Mouse (Mus musculus): ENCODE data around the gene Pdxdc1. TPM values are rescaled to one million over a fixed set of nuclear protein-coding genes. Genes with fewer than 3 reads are reported as not detected.
"Not testable (repeated sequence)": the region's sequence is repeated elsewhere in the genome, so short reads cannot be mapped to it uniquely, and the experiment has no call there.

Pdxdc1 gene
- polyA plus RNA-seq, 1 experiment from 2014 or later = 79.4 TPM

DNA sequence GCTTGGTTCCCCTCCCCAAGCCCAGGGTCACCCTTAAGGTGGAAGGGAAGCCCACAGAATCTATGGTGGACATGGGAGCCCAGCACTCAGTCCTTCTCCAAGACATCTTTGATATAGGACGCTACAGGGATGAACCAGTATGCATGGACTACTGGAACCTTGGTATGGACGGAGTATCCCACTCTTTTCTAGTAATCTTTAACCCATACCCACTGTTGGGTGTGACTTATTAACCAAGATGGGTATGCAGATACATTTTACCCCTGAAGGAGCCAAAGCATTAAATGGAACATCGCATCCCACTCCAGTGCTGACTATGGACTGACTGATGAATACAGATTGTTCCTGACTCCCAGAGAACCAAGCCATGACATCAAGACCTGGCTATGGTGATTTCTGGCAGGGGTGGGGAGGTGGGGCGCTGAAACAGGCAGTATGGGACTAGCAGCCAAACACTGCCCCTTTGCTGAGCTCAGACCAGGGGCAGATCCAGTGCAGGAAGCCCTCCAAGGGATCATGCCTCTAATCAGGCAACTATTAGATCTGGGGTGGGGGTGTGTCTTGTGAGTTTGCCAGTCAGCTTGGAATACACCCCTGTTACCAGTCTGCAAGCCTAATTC lies 24.6 kb upstream of the Pdxdc1 start:
- no peak for DNase-seq (ENCODE audit: low spot score)
- Histone ChIP-seq H3K27ac (ENCODE audit: low read depth, low read length) (no peak overlapping the region), H3K36me3 (ENCODE audit: control insufficient read depth, insufficient read depth, low read length) (no peaks in the 10 kb centered on the region), H3K27me3 (ENCODE audit: control insufficient read depth, insufficient read depth, low read length) (no peaks in the 10 kb centered on the region), H3K9me3 (ENCODE audit: control insufficient read depth, low read length) (no peaks in the 10 kb centered on the region), H3K4me1 (ENCODE audit: control insufficient read depth, insufficient read depth, low read length) (no peaks in the 10 kb centered on the region), H3K4me3 (ENCODE audit: low read depth, low read length) (no peak overlapping the region), H3K4me2 (ENCODE audit: low read depth) (no peak overlapping the region), H3K9ac (ENCODE audit: low read length) (no peak overlapping the region)
- no peak for ATAC-seq (ENCODE audit: insufficient read depth, low FRiP score, low TSS enrichment)
- 89% methylated on average over 4 of the region's 4 CpGs for WGBS

- not testable (repeated sequence) for H3K4me1 ChIP-seq (ENCODE audit: control insufficient read depth, insufficient read depth, low read length); H3K9ac ChIP-seq (ENCODE audit: low read length); H3K27me3 ChIP-seq (ENCODE audit: control insufficient read depth, insufficient read depth, low read length); H3K27ac ChIP-seq (ENCODE audit: low read depth, low read length); H3K4me2 ChIP-seq (ENCODE audit: low read depth); DNase-seq (ENCODE audit: low spot score); H3K4me3 ChIP-seq (ENCODE audit: low read depth, low read length); H3K36me3 ChIP-seq (ENCODE audit: control insufficient read depth, insufficient read depth, low read length); ATAC-seq (ENCODE audit: insufficient read depth, low FRiP score, low TSS enrichment); H3K9me3 ChIP-seq (ENCODE audit: control insufficient read depth, low read length)
- 95% methylated on average over 5 of the region's 5 CpGs for WGBS
Observed at GRCm38 (mm10) chr16:13922966-13923365, 20.0 kb upstream of the Pdxdc1 start.

GRCm38 (mm10) chr16:13922499-13922898 lies 19.6 kb upstream of the Pdxdc1 start:
- not testable (repeated sequence) for H3K27me3 ChIP-seq (ENCODE audit: control insufficient read depth, insufficient read depth, low read length); H3K27ac ChIP-seq (ENCODE audit: low read depth, low read length); H3K9me3 ChIP-seq (ENCODE audit: control insufficient read depth, low read length); H3K4me2 ChIP-seq (ENCODE audit: low read depth); H3K36me3 ChIP-seq (ENCODE audit: control insufficient read depth, insufficient read depth, low read length); H3K4me1 ChIP-seq (ENCODE audit: control insufficient read depth, insufficient read depth, low read length); H3K4me3 ChIP-seq (ENCODE audit: low read depth, low read length); DNase-seq (ENCODE audit: low spot score); ATAC-seq (ENCODE audit: insufficient read depth, low FRiP score, low TSS enrichment); H3K9ac ChIP-seq (ENCODE audit: low read length)
- WGBS = 88% methylated on average over 3 of the region's 3 CpGs

DNA sequence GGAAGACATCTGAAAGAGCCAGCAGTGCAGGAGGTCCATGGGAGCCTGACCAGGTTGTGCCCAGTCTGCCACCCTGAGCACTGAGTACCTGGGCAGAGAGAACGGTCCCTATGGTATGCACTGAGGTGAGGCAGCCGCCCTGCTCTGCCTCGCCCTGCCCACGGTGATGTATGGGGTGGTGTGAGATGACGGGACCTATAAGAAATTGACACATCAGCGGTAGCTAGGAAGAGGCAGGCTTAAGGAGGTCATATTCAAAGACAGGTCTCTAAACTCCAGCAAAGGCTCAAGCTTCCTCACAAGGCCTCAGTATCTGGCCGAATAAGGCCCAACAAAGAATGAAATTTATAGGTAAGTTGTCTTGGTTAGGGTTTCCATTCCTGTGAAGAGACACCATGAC lies 18.9 kb upstream of the Pdxdc1 start:
- Histone ChIP-seq H3K4me1 (ENCODE audit: control insufficient read depth, insufficient read depth, low read length) (no peaks in the 10 kb centered on the region), H3K36me3 (ENCODE audit: control insufficient read depth, insufficient read depth, low read length) (no peaks in the 10 kb centered on the region), H3K4me2 (ENCODE audit: low read depth) (no peak overlapping the region), H3K27ac (ENCODE audit: low read depth, low read length) (no peak overlapping the region), H3K4me3 (ENCODE audit: low read depth, low read length) (no peak overlapping the region), H3K9me3 (ENCODE audit: control insufficient read depth, low read length) (no peaks in the 10 kb centered on the region), H3K9ac (ENCODE audit: low read length) (no peak overlapping the region), H3K27me3 (ENCODE audit: control insufficient read depth, insufficient read depth, low read length) (no peaks in the 10 kb centered on the region)
- no peak for DNase-seq (ENCODE audit: low spot score)
- WGBS = 94% methylated on average over 7 of the region's 7 CpGs
- no peak for ATAC-seq (ENCODE audit: insufficient read depth, low FRiP score, low TSS enrichment)

- no peak overlapping the region for H3K4me2 ChIP-seq (ENCODE audit: low read depth)
- no peak for DNase-seq (ENCODE audit: low spot score)
- no peaks in the 10 kb centered on the region for H3K27me3 ChIP-seq (ENCODE audit: control insufficient read depth, insufficient read depth, low read length)
- H3K9ac ChIP-seq (ENCODE audit: low read length) = no peak overlapping the region
- no peaks in the 10 kb centered on the region for H3K36me3 ChIP-seq (ENCODE audit: control insufficient read depth, insufficient read depth, low read length)
- 87% methylated on average over 6 of the region's 6 CpGs for WGBS
- no peak overlapping the region for H3K27ac ChIP-seq (ENCODE audit: low read depth, low read length)
- no peaks in the 10 kb centered on the region for H3K9me3 ChIP-seq (ENCODE audit: control insufficient read depth, low read length)
- H3K4me3 ChIP-seq (ENCODE audit: low read depth, low read length) = no peak overlapping the region
- no peak for ATAC-seq (ENCODE audit: insufficient read depth, low FRiP score, low TSS enrichment)
- H3K4me1 ChIP-seq (ENCODE audit: control insufficient read depth, insufficient read depth, low read length) = no peaks in the 10 kb centered on the region
Observed at GRCm38 (mm10) chr16:13921063-13921462, 18.1 kb upstream of the Pdxdc1 start.

GRCm38 (mm10) chr16:13920093-13920492 lies 17.2 kb upstream of the Pdxdc1 start:
- H3K27me3 ChIP-seq (ENCODE audit: control insufficient read depth, insufficient read depth, low read length) = no peaks in the 10 kb centered on the region
- no peak overlapping the region for H3K27ac ChIP-seq (ENCODE audit: low read depth, low read length)
- 93% methylated on average over 5 of the region's 5 CpGs for WGBS
- ATAC-seq (ENCODE audit: insufficient read depth, low FRiP score, low TSS enrichment) (no peak), DNase-seq (ENCODE audit: low spot score) (no peak)
- H3K36me3 ChIP-seq (ENCODE audit: control insufficient read depth, insufficient read depth, low read length) = no peaks in the 10 kb centered on the region
- H3K4me3 ChIP-seq (ENCODE audit: low read depth, low read length) = no peak overlapping the region
- H3K9ac ChIP-seq (ENCODE audit: low read length) = no peak overlapping the region
- H3K4me1 ChIP-seq (ENCODE audit: control insufficient read depth, insufficient read depth, low read length) = no peaks in the 10 kb centered on the region
- no peaks in the 10 kb centered on the region for H3K9me3 ChIP-seq (ENCODE audit: control insufficient read depth, low read length)
- no peak overlapping the region for H3K4me2 ChIP-seq (ENCODE audit: low read depth)

- Histone ChIP-seq H3K36me3 (ENCODE audit: control insufficient read depth, insufficient read depth, low read length) (no peaks in the 10 kb centered on the region), H3K27me3 (ENCODE audit: control insufficient read depth, insufficient read depth, low read length) (no peaks in the 10 kb centered on the region), H3K4me1 (ENCODE audit: control insufficient read depth, insufficient read depth, low read length) (no peaks in the 10 kb centered on the region), H3K27ac (ENCODE audit: low read depth, low read length) (no peak overlapping the region), H3K9ac (ENCODE audit: low read length) (no peak overlapping the region), H3K4me3 (ENCODE audit: low read depth, low read length) (no peak overlapping the region), H3K9me3 (ENCODE audit: control insufficient read depth, low read length) (no peaks in the 10 kb centered on the region), H3K4me2 (ENCODE audit: low read depth) (no peak overlapping the region)
- DNase-seq (ENCODE audit: low spot score) (no peak), ATAC-seq (ENCODE audit: insufficient read depth, low FRiP score, low TSS enrichment) (no peak)
- WGBS = 73% methylated on average over 3 of the region's 3 CpGs
Observed at GRCm38 (mm10) chr16:13907297-13907696, 4.4 kb upstream of the Pdxdc1 start.

DNA sequence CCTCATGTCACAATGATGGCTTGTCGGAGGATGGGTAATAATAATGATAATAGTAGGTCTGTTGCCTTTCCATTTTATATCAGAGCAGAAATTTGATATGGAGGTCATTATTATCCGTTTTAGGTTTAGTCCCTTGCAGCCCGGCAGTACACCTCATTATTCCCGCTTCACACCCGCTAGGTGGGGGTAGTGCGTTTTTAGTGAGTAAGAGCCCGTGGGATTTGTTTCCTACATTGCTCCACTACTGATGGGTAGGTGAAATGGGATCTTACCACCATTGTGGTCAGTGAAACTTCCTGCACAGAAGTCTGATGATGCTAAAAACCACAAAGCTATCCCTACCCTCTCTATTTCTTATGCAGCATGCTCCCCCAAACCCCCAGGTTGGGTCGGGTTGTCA lies 557 bp upstream of the Pdxdc1 start:
- no peak for DNase-seq (ENCODE audit: low spot score)
- ATAC-seq (ENCODE audit: insufficient read depth, low FRiP score, low TSS enrichment) = peak; percentile 75
- Histone ChIP-seq H3K36me3 (ENCODE audit: control insufficient read depth, insufficient read depth, low read length) (no peaks in the 10 kb centered on the region), H3K27ac (ENCODE audit: low read depth, low read length) (peak overlapping the region; percentile 75; the same call in 1 of the 2 replicates), H3K4me2 (ENCODE audit: low read depth) (peak overlapping the region; percentile 44), H3K4me1 (ENCODE audit: control insufficient read depth, insufficient read depth, low read length) (0 out of 2 replicates have a peak, but pooled peaks cover 3% of the 10 kb centered on the region), H3K9ac (ENCODE audit: low read length) (peak overlapping the region; percentile 81), H3K4me3 (ENCODE audit: low read depth, low read length) (peak overlapping the region; percentile 82), H3K27me3 (ENCODE audit: control insufficient read depth, insufficient read depth, low read length) (no peaks in the 10 kb centered on the region), H3K9me3 (ENCODE audit: control insufficient read depth, low read length) (no peaks in the 10 kb centered on the region)
- 6% methylated on average over 8 of the region's 8 CpGs for WGBS

DNA sequence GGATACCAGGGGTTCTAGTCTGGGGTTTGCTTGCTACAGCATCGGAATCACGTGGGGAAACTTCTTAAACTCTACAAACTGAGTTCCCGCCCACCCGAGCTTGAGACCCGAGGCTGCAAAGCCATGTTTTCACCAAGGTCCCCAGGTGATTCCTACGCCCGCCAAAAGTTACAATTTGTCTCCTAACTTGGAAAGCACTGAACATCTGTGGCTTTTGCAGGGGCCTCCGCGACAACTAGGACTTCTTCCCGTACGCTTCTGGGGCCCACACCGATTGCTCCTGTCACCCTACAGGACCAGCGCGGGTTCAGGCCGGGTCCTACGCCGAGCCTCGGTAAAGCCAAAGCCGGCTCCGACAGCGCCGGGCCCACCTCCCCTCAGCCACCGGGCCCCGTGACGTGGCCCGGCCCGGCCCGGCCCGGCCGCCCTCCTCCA lies 517 bp downstream of the Pdxdc1 start:
- under 1% methylated on average over 30 of the region's 30 CpGs for WGBS
- Histone ChIP-seq H3K9me3 (ENCODE audit: control insufficient read depth, low read length) (no peaks in the 10 kb centered on the region), H3K4me3 (ENCODE audit: low read depth, low read length) (peak overlapping the region; percentile 82), H3K4me1 (ENCODE audit: control insufficient read depth, insufficient read depth, low read length) (0 out of 2 replicates have a peak, but pooled peaks cover 3% of the 10 kb centered on the region), H3K27ac (ENCODE audit: low read depth, low read length) (no peak overlapping the region), H3K36me3 (ENCODE audit: control insufficient read depth, insufficient read depth, low read length) (no peaks in the 10 kb centered on the region), H3K4me2 (ENCODE audit: low read depth) (peak overlapping the region; percentile 54), H3K27me3 (ENCODE audit: control insufficient read depth, insufficient read depth, low read length) (no peaks in the 10 kb centered on the region), H3K9ac (ENCODE audit: low read length) (peak overlapping the region; percentile 81)
- ATAC-seq (ENCODE audit: insufficient read depth, low FRiP score, low TSS enrichment) (no peak; the same call in 1 of the 2 replicates), DNase-seq (ENCODE audit: low spot score) (no peak)
